Mouse (Mus musculus) forebrain, embryonic 12.5 days (tissue): ENCODE results near the gene Inpp5e. TPM values are rescaled to one million over a fixed set of nuclear protein-coding genes. Genes with fewer than 3 reads are reported as not detected.

Source experiments
- ATAC-seq: fragments of 200-750 bp; cut with Nextera tagmentation; 2 replicates; pipeline ENCODE4 v1.8.0; 2017; ENCODE audit warnings: moderate TSS enrichment; ENCODE audit not compliant: low FRiP score
- H3K27ac ChIP-seq: fragments of 300-500 bp; sonication (generic); 2 replicates; pipeline ENCODE4 v1.5.1; 2016; ENCODE audit warnings: mild to moderate bottlenecking
- H3K27me3 ChIP-seq: fragments of 300-500 bp; sonication (generic); 2 replicates; pipeline ENCODE4 v1.6.1; 2016; ENCODE audit warnings: mild to moderate bottlenecking
- H3K36me3 ChIP-seq: fragments of 300-500 bp; sonication (generic); replicated peaks from 2 replicates; pipeline ENCODE4 v1.6.1; 2016; ENCODE audit warnings: mild to moderate bottlenecking
- H3K4me1 ChIP-seq: fragments of 300-500 bp; sonication (generic); 2 replicates; pipeline ENCODE4 v1.6.1; 2016
- H3K4me2 ChIP-seq: fragments of 300-500 bp; sonication (generic); 2 replicates; pipeline ENCODE4 v1.6.1; 2016; ENCODE audit warnings: mild to moderate bottlenecking, moderate library complexity
- H3K4me3 ChIP-seq: fragments of 300-500 bp; sonication (generic); replicated peaks from 2 replicates; pipeline ENCODE4 v1.5.1; 2016; ENCODE audit warnings: mild to moderate bottlenecking
- H3K9ac ChIP-seq: fragments of 300-500 bp; sonication (generic); 2 replicates; pipeline ENCODE4 v1.6.1; 2016; ENCODE audit warnings: mild to moderate bottlenecking
- H3K9me3 ChIP-seq: fragments of 300-500 bp; sonication (generic); 2 replicates; pipeline ENCODE4 v1.6.1; 2016
- WGBS: fragments of 180-500 bp; shearing (Covaris S2); methylation state at CpG from one replicate; pipeline ENCODE4 v1.1.7; 2016; 5-methylcytosine and 5-hydroxymethylcytosine counted together
- polyA plus RNA-seq: library from polyadenylated mRNA; unstranded; fragments of >200 nt; fragmentation: Nextera tagmentation; extraction: Ambion mirVana; gene quantifications from 2 replicates; pipeline ENCODE4 v1.2.1, GENCODE M21; 2016

The Inpp5e gene
- polyA plus RNA-seq, 1 experiment from 2014 or later: 29.2 TPM

- Histone ChIP-seq H3K27me3 (no peaks in the 10 kb centered on the region), H3K9ac (no peak overlapping the region), H3K4me2 (no peak overlapping the region), H3K4me1 (peaks cover 39% of the 10 kb centered on the region), H3K27ac (no peak overlapping the region), H3K36me3 (peaks cover 59% of the 10 kb centered on the region), H3K4me3 (no peak overlapping the region), H3K9me3 (no peaks in the 10 kb centered on the region)
- ATAC-seq: no peak
- WGBS: 74% methylated on average over 5 of the region's 5 CpGs
Measured at GRCm38 (mm10) chr2:26410091-26410490, 1.1 kb upstream of the Inpp5e start.

- H3K4me1 ChIP-seq: peaks cover 40% of the 10 kb centered on the region
- no peaks in the 10 kb centered on the region for H3K27me3 ChIP-seq
- no peak overlapping the region; the same call in 1 of the 2 replicates for H3K9ac ChIP-seq
- peak; percentile 51 for ATAC-seq
- no peak overlapping the region for H3K27ac ChIP-seq
- H3K36me3 ChIP-seq: peaks cover 54% of the 10 kb centered on the region
- H3K4me2 ChIP-seq: peak overlapping the region; percentile 94; the same call in 1 of the 2 replicates
- no peaks in the 10 kb centered on the region for H3K9me3 ChIP-seq
- WGBS: 61% methylated on average over 3 of the region's 3 CpGs
- peak overlapping the region; percentile 96 for H3K4me3 ChIP-seq
Measured at GRCm38 (mm10) chr2:26409362-26409761, 359 bp upstream of the Inpp5e start.

- no peak overlapping the region for H3K4me2 ChIP-seq
- no peak overlapping the region for H3K4me3 ChIP-seq
- ATAC-seq: no peak
- no peak overlapping the region for H3K9ac ChIP-seq
- H3K36me3 ChIP-seq: peaks cover 58% of the 10 kb centered on the region
- H3K27ac ChIP-seq: 0 out of 2 replicates have a peak overlapping the region, but pooled peaks have one; percentile 2
- WGBS: 82% methylated on average over 8 of the region's 8 CpGs
- H3K9me3 ChIP-seq: no peaks in the 10 kb centered on the region
- peaks cover 33% of the 10 kb centered on the region for H3K4me1 ChIP-seq
- H3K27me3 ChIP-seq: no peaks in the 10 kb centered on the region
Measured at GRCm38 (mm10) chr2:26403306-26403705, 5.7 kb downstream of the Inpp5e start.

- H3K36me3 ChIP-seq: peaks cover 67% of the 10 kb centered on the region
- H3K4me3 ChIP-seq: no peak overlapping the region
- no peak overlapping the region for H3K27ac ChIP-seq
- no peak overlapping the region for H3K4me2 ChIP-seq
- no peaks in the 10 kb centered on the region for H3K9me3 ChIP-seq
- no peaks in the 10 kb centered on the region for H3K27me3 ChIP-seq
- no peak for ATAC-seq
- no peak overlapping the region for H3K9ac ChIP-seq
- peaks cover 23% of the 10 kb centered on the region for H3K4me1 ChIP-seq
- WGBS: 90% methylated on average over 1 of the region's 1 CpGs
Measured at GRCm38 (mm10) chr2:26402265-26402664, 6.7 kb downstream of the Inpp5e start.

- Histone ChIP-seq H3K27me3 (no peaks in the 10 kb centered on the region), H3K9ac (no peak overlapping the region), H3K4me2 (no peak overlapping the region), H3K27ac (no peak overlapping the region), H3K4me3 (no peak overlapping the region), H3K36me3 (peaks cover 74% of the 10 kb centered on the region), H3K9me3 (no peaks in the 10 kb centered on the region), H3K4me1 (peaks cover 11% of the 10 kb centered on the region)
- no peak for ATAC-seq
- WGBS: 89% methylated on average over 4 of the region's 4 CpGs
Measured at GRCm38 (mm10) chr2:26401023-26401422, 8.0 kb downstream of the Inpp5e start.

GRCm38 (mm10) chr2:26400296-26400695, 8.7 kb downstream of the Inpp5e start:
- 92% methylated on average over 5 of the region's 5 CpGs for WGBS
- H3K9ac ChIP-seq: no peak overlapping the region
- peaks cover 78% of the 10 kb centered on the region for H3K36me3 ChIP-seq
- no peak overlapping the region for H3K27ac ChIP-seq
- no peak overlapping the region for H3K4me2 ChIP-seq
- peaks cover 3% of the 10 kb centered on the region for H3K4me1 ChIP-seq
- no peaks in the 10 kb centered on the region for H3K27me3 ChIP-seq
- no peaks in the 10 kb centered on the region for H3K9me3 ChIP-seq
- no peak for ATAC-seq
- H3K4me3 ChIP-seq: no peak overlapping the region

- H3K27me3 ChIP-seq: no peaks in the 10 kb centered on the region
- no peak overlapping the region for H3K4me2 ChIP-seq
- H3K36me3 ChIP-seq: peaks cover 84% of the 10 kb centered on the region
- H3K4me1 ChIP-seq: no peaks in the 10 kb centered on the region; the same call in 1 of the 2 replicates
- no peak for ATAC-seq
- 94% methylated on average over 5 of the region's 5 CpGs for WGBS
- H3K9me3 ChIP-seq: no peaks in the 10 kb centered on the region
- H3K4me3 ChIP-seq: no peak overlapping the region
- H3K9ac ChIP-seq: no peak overlapping the region
- no peak overlapping the region for H3K27ac ChIP-seq
Measured at GRCm38 (mm10) chr2:26399647-26400046, 9.4 kb downstream of the Inpp5e start.

- Histone ChIP-seq H3K4me3 (no peak overlapping the region), H3K9me3 (no peaks in the 10 kb centered on the region), H3K27me3 (no peaks in the 10 kb centered on the region), H3K4me2 (no peak overlapping the region), H3K27ac (no peak overlapping the region), H3K36me3 (peaks cover 91% of the 10 kb centered on the region), H3K9ac (no peak overlapping the region), H3K4me1 (no peaks in the 10 kb centered on the region)
- WGBS: 92% methylated on average over 8 of the region's 8 CpGs
- ATAC-seq: no peak
Measured at GRCm38 (mm10) chr2:26398978-26399377, 10.0 kb downstream of the Inpp5e start.

GRCm38 (mm10) chr2:26391617-26392016, 17.4 kb downstream of the Inpp5e start:
- Histone ChIP-seq H3K27me3 (no peaks in the 10 kb centered on the region), H3K4me3 (no peak overlapping the region)

GRCm38 (mm10) chr2:26390954-26391353, 18.0 kb downstream of the Inpp5e start:
- WGBS: 87% methylated on average over 3 of the region's 3 CpGs
- Histone ChIP-seq H3K9me3 (no peaks in the 10 kb centered on the region), H3K9ac (no peak overlapping the region), H3K4me2 (no peak overlapping the region), H3K4me1 (peaks cover 26% of the 10 kb centered on the region), H3K27ac (no peak overlapping the region), H3K36me3 (peaks cover 77% of the 10 kb centered on the region), H3K4me3 (no peak overlapping the region), H3K27me3 (no peaks in the 10 kb centered on the region)
- ATAC-seq: no peak

More at GRCm38 (mm10) chr2:26391617-26392016, 17.4 kb downstream of the Inpp5e start:
- H3K4me1 ChIP-seq: peaks cover 26% of the 10 kb centered on the region
- H3K9ac ChIP-seq: no peak overlapping the region
- no peak for ATAC-seq
- no peaks in the 10 kb centered on the region for H3K9me3 ChIP-seq
- peaks cover 77% of the 10 kb centered on the region for H3K36me3 ChIP-seq
- H3K27ac ChIP-seq: no peak overlapping the region
- 89% methylated on average over 6 of the region's 6 CpGs for WGBS
- H3K4me2 ChIP-seq: no peak overlapping the region

GRCm38 (mm10) chr2:26389154-26389690, 19.8 kb downstream of the Inpp5e start, which contains the start of the genes Entr1 and Pmpca:
Gene Entr1 (minus strand): TSS chr2:26389316.
Gene Pmpca (plus strand): TSS chr2:26389339.
- peak; percentile 91 for ATAC-seq
- peaks cover 77% of the 10 kb centered on the region for H3K36me3 ChIP-seq

GRCm38 (mm10) chr2:26388682-26389153, 20.3 kb downstream of the Inpp5e start:
- Histone ChIP-seq H3K27me3 (no peaks in the 10 kb centered on the region), H3K27ac (peak overlapping the region; percentile 73), H3K9ac (peak overlapping the region; percentile 94), H3K4me3 (peak overlapping the region; percentile 98), H3K4me2 (peak overlapping the region; percentile 87), H3K4me1 (peaks cover 26% of the 10 kb centered on the region), H3K36me3 (peaks cover 77% of the 10 kb centered on the region), H3K9me3 (no peaks in the 10 kb centered on the region)
- WGBS: 0% methylated on average over 34 of the region's 45 CpGs
- ATAC-seq: peak; percentile 53

More at GRCm38 (mm10) chr2:26389154-26389690, 19.8 kb downstream of the Inpp5e start, which contains the start of the genes Entr1 and Pmpca:
- under 1% methylated on average over 43 of the region's 60 CpGs for WGBS
- H3K4me1 ChIP-seq: peaks cover 26% of the 10 kb centered on the region
- H3K27me3 ChIP-seq: no peaks in the 10 kb centered on the region
- H3K27ac ChIP-seq: peak within 1 kb of the TSS; percentile 73
- no peaks in the 10 kb centered on the region for H3K9me3 ChIP-seq
- H3K4me2 ChIP-seq: peak within 1 kb of the TSS; percentile 87
- peak within 1 kb of the TSS; percentile 94 for H3K9ac ChIP-seq
- peak within 1 kb of the TSS; percentile 98 for H3K4me3 ChIP-seq

- WGBS: 89% methylated on average over 3 of the region's 3 CpGs
- Histone ChIP-seq H3K4me2 (peak overlapping the region; percentile 87), H3K27ac (no peak overlapping the region), H3K4me1 (peaks cover 26% of the 10 kb centered on the region), H3K4me3 (peak overlapping the region; percentile 98; the same call in 1 of the 2 replicates), H3K27me3 (no peaks in the 10 kb centered on the region), H3K36me3 (peaks cover 77% of the 10 kb centered on the region), H3K9ac (0 out of 2 replicates have a peak overlapping the region, but pooled peaks have one; percentile 94), H3K9me3 (no peaks in the 10 kb centered on the region)
- ATAC-seq: no peak
Measured at GRCm38 (mm10) chr2:26387713-26388112, 21.3 kb downstream of the Inpp5e start.
